Mouse (Mus musculus) embryonic facial prominence, embryonic 13.5 days (tissue): ENCODE measurements around the gene Rnf44. TPM values are rescaled to one million over a fixed set of nuclear protein-coding genes. Genes with fewer than 3 reads are reported as not detected.

Experiments used
- ATAC-seq: fragments of 200-750 bp; cut with Nextera tagmentation; 2 replicates; pipeline ENCODE4 v1.8.0; 2017; ENCODE audit warnings: low read depth; ENCODE audit not compliant: insufficient number of reproducible peaks, insufficient read depth, low FRiP score, low TSS enrichment
- H3K27ac ChIP-seq: fragments of 300-500 bp; sonication (generic); 2 replicates; pipeline ENCODE4 v1.5.1; 2015; ENCODE audit warnings: moderate library complexity, mild to moderate bottlenecking, inconsistent platforms
- H3K27me3 ChIP-seq: fragments of 300-500 bp; sonication (generic); 2 replicates; pipeline ENCODE4 v1.6.1; 2015; ENCODE audit warnings: mild to moderate bottlenecking, inconsistent platforms
- H3K36me3 ChIP-seq: fragments of 300-500 bp; sonication (generic); 2 replicates; pipeline ENCODE4 v1.6.1; 2015; ENCODE audit warnings: mild to moderate bottlenecking, inconsistent platforms
- H3K4me1 ChIP-seq: fragments of 300-500 bp; sonication (generic); 2 replicates; pipeline ENCODE4 v1.6.1; 2015; ENCODE audit warnings: inconsistent platforms
- H3K4me2 ChIP-seq: fragments of 300-500 bp; sonication (generic); 2 replicates; pipeline ENCODE4 v1.6.1; 2015; ENCODE audit warnings: moderate library complexity, mild to moderate bottlenecking, inconsistent platforms
- H3K4me3 ChIP-seq: fragments of 300-500 bp; sonication (generic); 2 replicates; pipeline ENCODE4 v1.5.1; 2015; ENCODE audit warnings: mild to moderate bottlenecking, inconsistent platforms
- H3K9ac ChIP-seq: fragments of 300-500 bp; sonication (generic); 2 replicates; pipeline ENCODE4 v1.6.1; 2015; ENCODE audit warnings: mild to moderate bottlenecking, inconsistent platforms
- H3K9me3 ChIP-seq: fragments of 300-500 bp; sonication (generic); 2 replicates; pipeline ENCODE4 v1.6.1; 2016; ENCODE audit warnings: inconsistent platforms
- WGBS: fragments of 180-500 bp; shearing (Covaris S2); methylation state at CpG from one replicate; pipeline ENCODE4 v1.1.7; 2015; ENCODE audit warnings: mixed read lengths; 5-methylcytosine and 5-hydroxymethylcytosine counted together
- polyA plus RNA-seq: library from polyadenylated mRNA; unstranded; fragments of >200 nt; fragmentation: Nextera tagmentation; extraction: Ambion mirVana; gene quantifications from 2 replicates; pipeline ENCODE4 v1.2.1, GENCODE M21; 2015

Rnf44 gene
- polyA plus RNA-seq, 1 experiment from 2014 or later, result 62.8 TPM

DNA sequence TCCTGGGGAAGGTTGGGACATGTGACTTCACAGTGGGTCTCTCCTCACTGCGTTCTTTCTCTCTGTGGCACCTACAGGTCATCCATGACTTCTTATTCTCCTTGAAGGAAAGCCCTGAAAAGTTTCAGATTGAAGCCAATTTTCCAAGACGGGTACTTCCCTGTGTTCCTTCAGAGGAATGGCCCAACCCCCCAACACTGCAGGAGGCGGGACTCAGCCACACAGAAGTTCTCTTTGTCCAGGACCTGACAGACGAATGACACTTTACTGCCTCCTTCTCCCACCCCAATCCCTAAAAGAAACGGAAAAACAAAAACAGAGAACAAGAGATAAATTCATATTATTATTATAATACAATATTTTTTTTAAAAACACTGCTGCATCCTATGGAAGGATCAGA lies 32.8 kb downstream of the Rnf44 start:
- no peak for ATAC-seq
- Histone ChIP-seq H3K27ac (no peak overlapping the region), H3K9me3 (no peaks in the 10 kb centered on the region), H3K4me2 (no peak overlapping the region), H3K4me1 (no peaks in the 10 kb centered on the region), H3K36me3 (peaks cover 88% of the 10 kb centered on the region), H3K27me3 (no peaks in the 10 kb centered on the region), H3K4me3 (no peak overlapping the region), H3K9ac (no peak overlapping the region)
- 55% methylated on average over 5 of the region's 5 CpGs for WGBS

GRCm38 (mm10) chr13:54650461-54650860 lies 43.2 kb downstream of the Rnf44 start:
- H3K27me3 ChIP-seq, result no peaks in the 10 kb centered on the region
- H3K4me2 ChIP-seq, result no peak overlapping the region
- peaks cover 96% of the 10 kb centered on the region for H3K36me3 ChIP-seq
- H3K9ac ChIP-seq, result no peak overlapping the region
- no peaks in the 10 kb centered on the region for H3K9me3 ChIP-seq
- H3K27ac ChIP-seq, result no peak overlapping the region
- no peak for ATAC-seq
- 98% methylated on average over 3 of the region's 3 CpGs for WGBS
- H3K4me3 ChIP-seq, result no peak overlapping the region
- no peaks in the 10 kb centered on the region for H3K4me1 ChIP-seq

DNA sequence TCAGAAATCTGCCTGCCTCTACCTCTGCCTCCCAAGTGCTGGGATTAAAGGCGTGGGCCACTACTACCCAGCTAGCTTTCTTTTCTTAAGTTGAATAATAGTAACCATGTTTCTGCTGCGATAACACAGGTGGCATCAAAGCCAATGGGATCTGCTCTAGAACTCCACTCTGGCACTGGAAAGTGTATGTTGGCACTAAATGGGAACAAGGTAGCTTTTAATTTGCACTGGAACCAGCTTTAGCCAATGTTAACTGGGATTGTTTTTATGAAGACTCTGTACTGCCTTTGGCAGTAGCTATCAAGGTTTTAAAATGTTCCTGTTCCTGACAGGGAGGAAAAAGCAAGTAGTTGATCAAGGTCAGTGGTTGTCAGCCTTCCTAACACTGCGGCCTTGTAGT lies 58.7 kb downstream of the Rnf44 start:
- Histone ChIP-seq H3K4me2 (no peak overlapping the region), H3K4me3 (no peak overlapping the region), H3K9ac (no peak overlapping the region), H3K4me1 (no peaks in the 10 kb centered on the region), H3K27me3 (no peaks in the 10 kb centered on the region), H3K36me3 (peaks cover 53% of the 10 kb centered on the region), H3K27ac (no peak overlapping the region), H3K9me3 (no peaks in the 10 kb centered on the region)
- ATAC-seq, result no peak
- WGBS, result 97% methylated on average over 3 of the region's 3 CpGs

GRCm38 (mm10) chr13:54632731-54633277 lies 60.9 kb downstream of the Rnf44 start:
- H3K9me3 ChIP-seq, result no peaks in the 10 kb centered on the region
- H3K27me3 ChIP-seq, result no peaks in the 10 kb centered on the region
- no peak for ATAC-seq
- H3K4me2 ChIP-seq, result no peak overlapping the region
- H3K27ac ChIP-seq, result no peak overlapping the region
- no peak overlapping the region for H3K9ac ChIP-seq
- peaks cover 37% of the 10 kb centered on the region for H3K36me3 ChIP-seq
- no peaks in the 10 kb centered on the region; the same call in 1 of the 2 replicates for H3K4me1 ChIP-seq
- WGBS, result 82% methylated on average over 3 of the region's 3 CpGs
- H3K4me3 ChIP-seq, result no peak overlapping the region

Other genes starting within 250 kb of the Rnf44 start
- 132 and 152 TPM in 2 replicates for gene Thoc3, start 225.1 kb downstream of the Rnf44 start, polyA plus RNA-seq
- gene Simc1, start 190.1 kb downstream of the Rnf44 start, polyA plus RNA-seq, result 16.3 and 17.2 TPM in 2 replicates
- gene 4833439L19Rik, start 128.5 kb downstream of the Rnf44 start, polyA plus RNA-seq, result 150 and 153 TPM in 2 replicates
- 31.0 and 33.8 TPM in 2 replicates for gene Arl10, start 118.9 kb downstream of the Rnf44 start, polyA plus RNA-seq
- gene Nop16, start 103.8 kb downstream of the Rnf44 start, polyA plus RNA-seq, result 97.5 and 113 TPM in 2 replicates
- 168 and 183 TPM in 2 replicates for gene Higd2a, start 103.7 kb downstream of the Rnf44 start, polyA plus RNA-seq
- 38.0 and 39.1 TPM in 2 replicates for gene Cltb, start 82.6 kb downstream of the Rnf44 start, polyA plus RNA-seq
- 82.8 and 92.9 TPM in 2 replicates for gene Faf2, start 72.1 kb downstream of the Rnf44 start, polyA plus RNA-seq
- gene Cdhr2, start 7.6 kb upstream of the Rnf44 start, polyA plus RNA-seq, result 1.4 TPM in 1 of 2 replicates, not detected in the other
- gene Gprin1, start 56.0 kb upstream of the Rnf44 start, polyA plus RNA-seq, result 0.44 and 0.46 TPM in 2 replicates
- 0.20 TPM in 1 of 2 replicates, not detected in the other for gene Sncb, start 72.7 kb upstream of the Rnf44 start, polyA plus RNA-seq
- not detected in 2 replicates for gene Eif4e1b, start 90.1 kb upstream of the Rnf44 start, polyA plus RNA-seq
- gene Tspan17, start 95.5 kb upstream of the Rnf44 start, polyA plus RNA-seq, result 7.5 and 7.6 TPM in 2 replicates